Comparison of ENCODE assay signal across 9 mouse cellular contexts in genomic region chr7:134471286-134471685, GRCm38 (mm10).
DNase-seq lines count a peak whose midpoint lies in the region; ATAC-seq lines count a peak whose summit lies in the region.
"Had no signal": no experiment of that assay in that cellular context is flagged by ENCODE, and none has a peak within 500 bp of the region (broad histone marks: within the 10 kb centered on the region; RNA-seq: fewer than 3 reads in every experiment).

No protein-coding gene starts in this region.

- DNase-seq in hindbrain, embryonic 11.5 days (ENCODE audit: low spot score), result peak; percentile 71
- peak; percentile 49 for DNase-seq in ES-CJ7 (ENCODE audit: low read depth, low spot score)
- DNase-seq in adrenal gland, postnatal 14 days, result peak; percentile 63
- DNase-seq in kidney, postnatal 14 days, result peak; percentile 12
- DNase-seq in yolk sac, embryonic 10.5 days (ENCODE audit: low spot score), result peak; percentile 6
- DNase-seq in ovary, adult 18-20 months (ENCODE audit: low spot score), result no peak

- H3K4me3 ChIP-seq in hindbrain, embryonic 11.5 days (ENCODE audit: low read depth, low read length), result no peak overlapping the region
- H3K4me3 ChIP-seq in hindbrain, embryonic 16.5 days (ENCODE audit: low read length), result no peak overlapping the region
- H3K4me3 ChIP-seq: heart, embryonic 15.5 days had no signal

- no peak overlapping the region for H3K27ac ChIP-seq in hindbrain, embryonic 11.5 days (ENCODE audit: low read depth, low read length)
- H3K27ac ChIP-seq in hindbrain, embryonic 16.5 days (ENCODE audit: low read depth, low read length), result no peak overlapping the region
- H3K27ac ChIP-seq: heart, embryonic 15.5 days had no signal

- H3K27me3 ChIP-seq in hindbrain, embryonic 11.5 days (ENCODE audit: control insufficient read depth, insufficient read depth, low read length), result no peaks in the 10 kb centered on the region
- no peaks in the 10 kb centered on the region for H3K27me3 ChIP-seq in hindbrain, embryonic 16.5 days (replicated peaks; ENCODE audit: control insufficient read depth, insufficient read depth, low read length)
- H3K27me3 ChIP-seq: heart, embryonic 15.5 days had no signal

- WGBS in hindbrain, embryonic 11.5 days, result 31% methylated on average over 2 of the region's 2 CpGs
- 34% methylated on average over 2 of the region's 2 CpGs for WGBS in hindbrain, embryonic 16.5 days

- ATAC-seq in hindbrain, embryonic 11.5 days (ENCODE audit: low FRiP score), result no peak
- no peak for ATAC-seq in hindbrain, embryonic 16.5 days
- no peak for ATAC-seq in inflammation-experienced regulatory T-cells, adult 6 months

- H3K4me2 ChIP-seq in hindbrain, embryonic 11.5 days (replicated peaks; ENCODE audit: low read depth, low read length), result no peak overlapping the region
- no peak overlapping the region for H3K4me2 ChIP-seq in hindbrain, embryonic 16.5 days (ENCODE audit: low read length)
- H3K4me2 ChIP-seq: heart, embryonic 15.5 days had no signal

- H3K36me3 ChIP-seq in hindbrain, embryonic 11.5 days (ENCODE audit: control insufficient read depth, insufficient read depth, low read length), result no peaks in the 10 kb centered on the region
- no peaks in the 10 kb centered on the region for H3K36me3 ChIP-seq in hindbrain, embryonic 16.5 days (ENCODE audit: control insufficient read depth, insufficient read depth, low read length)
- H3K36me3 ChIP-seq: heart, embryonic 15.5 days had no signal

- no peak overlapping the region for H3K9ac ChIP-seq in hindbrain, embryonic 11.5 days (ENCODE audit: low read depth, low read length)
- no peak overlapping the region for H3K9ac ChIP-seq in hindbrain, embryonic 16.5 days (ENCODE audit: low read depth, low read length)
- H3K9ac ChIP-seq: heart, embryonic 15.5 days had no signal

- no peaks in the 10 kb centered on the region for H3K9me3 ChIP-seq in hindbrain, embryonic 11.5 days (ENCODE audit: control insufficient read depth, low read length)
- no peaks in the 10 kb centered on the region for H3K9me3 ChIP-seq in hindbrain, embryonic 16.5 days (ENCODE audit: control insufficient read depth, low read length)
- H3K9me3 ChIP-seq: heart, embryonic 15.5 days had no signal

- no peaks in the 10 kb centered on the region for H3K4me1 ChIP-seq in hindbrain, embryonic 11.5 days (replicated peaks; ENCODE audit: control insufficient read depth, insufficient read depth, low read length)
- no peaks in the 10 kb centered on the region for H3K4me1 ChIP-seq in hindbrain, embryonic 16.5 days (ENCODE audit: control insufficient read depth, insufficient read depth, low read depth, low read length)
- H3K4me1 ChIP-seq: heart, embryonic 15.5 days had no signal
